Mouse (Mus musculus) kidney, postnatal 10 days (tissue): ENCODE measurements around the gene Adra2b.
A peak's percentile ranks its signal among the peaks of the same experiment; 100 is the strongest.

Experiments used
- DNase-seq: peaks from one replicate; pipeline ENCODE4 v3.0.0; 2021; ENCODE audit warnings: mixed read lengths

Gene Adra2b

DNA sequence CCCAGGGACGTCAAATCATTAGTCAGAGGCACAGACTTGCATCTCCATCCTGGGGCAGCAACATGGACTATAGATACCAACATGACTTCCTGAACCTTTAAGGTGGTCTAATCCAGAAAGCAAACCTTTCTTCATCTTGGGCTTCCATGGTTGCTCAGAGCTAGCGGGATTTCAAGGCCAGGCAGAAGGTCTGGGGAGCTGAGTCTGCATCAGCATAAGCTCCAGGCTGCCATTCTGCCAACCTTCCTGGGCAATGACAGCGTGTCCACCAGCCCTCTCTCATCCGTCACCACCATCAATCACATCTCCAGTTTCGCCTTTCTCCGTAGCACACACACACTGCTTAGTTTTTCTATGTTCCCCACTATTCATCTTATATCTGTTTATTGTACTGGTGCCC is 23.7 kb upstream of the Adra2b start:
- DNase-seq: no peak

DNA sequence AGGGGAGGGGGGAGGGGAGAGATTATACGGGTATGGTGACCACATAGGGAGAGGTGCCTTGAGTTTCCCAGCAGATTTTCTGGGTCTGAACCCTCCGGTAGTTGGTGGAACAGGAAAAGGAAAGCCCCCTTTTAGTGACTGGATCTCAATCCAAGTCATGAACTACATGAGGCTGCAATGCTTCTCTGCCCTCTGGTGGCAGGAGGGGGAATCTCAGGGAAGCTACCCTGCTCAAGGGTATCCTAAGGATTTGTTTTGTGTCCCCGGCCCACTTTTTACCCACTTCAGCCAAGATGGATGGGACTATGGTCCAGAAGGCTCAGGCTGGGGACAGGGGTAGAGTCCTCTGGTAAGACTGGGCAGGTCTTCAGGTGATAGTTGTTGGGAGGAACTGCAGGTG is 21.8 kb upstream of the Adra2b start:
- DNase-seq: peak; percentile 84

DNA sequence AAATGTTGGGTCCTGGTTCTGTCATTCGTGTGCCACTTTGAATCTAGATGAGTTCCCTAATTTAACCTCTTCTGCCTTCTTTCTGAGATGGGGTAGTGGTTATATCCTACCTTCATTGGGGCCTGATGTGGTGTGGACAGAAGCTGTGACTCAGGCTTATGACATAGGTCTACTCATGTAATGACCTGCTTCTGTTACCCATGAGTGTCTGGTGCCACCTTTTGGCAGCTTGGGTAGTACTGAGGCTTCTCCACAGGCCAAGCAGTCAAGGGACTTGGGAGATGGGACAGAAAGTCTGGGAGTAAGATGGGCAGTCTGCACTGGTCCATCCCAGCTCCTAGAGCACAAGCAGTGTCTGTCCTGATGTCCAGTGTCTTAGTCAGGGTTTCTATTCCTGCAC is 16.7 kb upstream of the Adra2b start:
- DNase-seq: peak; percentile 40

DNA sequence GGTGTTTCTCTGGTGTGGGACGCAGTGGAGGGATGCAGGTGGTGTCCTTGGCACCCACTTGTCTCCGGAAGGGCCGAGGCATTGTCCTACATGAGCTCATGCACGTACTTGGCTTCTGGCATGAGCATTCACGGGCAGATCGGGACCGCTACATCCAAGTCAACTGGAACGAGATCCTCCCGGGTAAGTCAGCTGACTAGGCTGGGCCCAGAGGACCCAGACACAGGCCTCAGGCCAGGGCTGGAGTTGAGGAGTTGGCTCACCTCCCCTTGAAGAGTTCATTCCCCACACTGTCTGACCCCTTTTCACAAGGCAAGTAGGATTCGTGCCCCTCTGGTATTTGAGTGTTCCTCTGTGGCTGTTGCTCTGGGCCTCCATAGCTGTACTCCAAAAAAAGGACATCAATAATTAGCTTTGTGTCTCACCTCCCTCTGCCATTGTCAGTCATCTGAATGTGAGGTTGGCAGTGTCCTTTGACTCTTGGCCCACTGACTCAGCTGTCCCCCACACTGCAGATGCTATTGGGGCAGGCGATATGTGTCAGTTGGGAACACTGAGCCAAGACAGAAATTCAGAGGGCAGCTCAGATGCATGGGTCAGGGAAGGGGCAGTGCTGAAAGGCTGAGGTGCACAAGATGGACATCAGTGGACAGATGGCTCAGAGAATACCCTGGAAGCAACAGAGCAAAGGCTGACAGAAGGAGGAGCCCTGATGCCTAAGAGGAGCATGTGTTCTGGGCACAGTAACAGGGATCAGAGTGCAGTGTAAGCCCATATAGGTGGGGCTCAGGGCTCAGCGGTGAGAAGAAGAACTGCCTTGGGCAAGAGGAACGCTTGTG is 15.6 kb upstream of the Adra2b start:
- DNase-seq: no peak

DNA sequence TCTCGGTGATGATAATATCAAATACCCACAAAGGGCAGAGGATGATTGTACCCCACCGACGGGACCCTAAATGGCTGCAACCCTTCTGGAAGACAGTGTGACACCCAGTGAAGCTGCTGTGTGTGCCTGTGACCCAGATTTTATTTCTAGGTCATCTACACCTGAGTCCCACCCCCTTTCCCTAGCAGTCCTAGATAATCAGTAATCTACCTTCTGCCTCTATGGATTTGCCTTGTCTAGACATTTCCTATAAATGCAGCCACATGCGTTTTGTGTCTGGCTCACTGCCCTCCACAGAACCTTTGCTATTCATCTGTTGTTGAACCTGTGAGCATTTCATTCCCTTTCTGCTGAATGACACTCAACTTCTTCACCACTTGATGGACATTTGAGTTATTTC is 9.1 kb upstream of the Adra2b start:
- DNase-seq: no peak

DNA sequence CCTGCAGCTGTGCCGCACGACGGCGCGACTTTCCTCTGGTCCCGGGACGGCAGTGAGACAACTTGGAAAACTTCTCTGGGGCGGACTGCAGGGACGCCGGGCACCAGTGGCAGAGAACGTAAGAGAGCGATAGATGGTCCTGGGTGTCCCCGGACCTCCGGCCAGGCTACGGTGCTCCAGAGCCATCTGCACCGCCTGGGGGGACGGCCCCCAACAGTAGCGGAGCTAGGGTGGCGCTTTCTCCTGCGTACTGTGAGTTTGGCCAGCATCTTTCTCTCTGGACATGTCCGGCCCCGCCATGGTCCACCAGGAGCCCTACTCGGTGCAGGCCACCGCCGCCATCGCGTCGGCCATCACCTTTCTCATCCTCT is 259 bp downstream of the Adra2b start:
- DNase-seq: no peak

DNA sequence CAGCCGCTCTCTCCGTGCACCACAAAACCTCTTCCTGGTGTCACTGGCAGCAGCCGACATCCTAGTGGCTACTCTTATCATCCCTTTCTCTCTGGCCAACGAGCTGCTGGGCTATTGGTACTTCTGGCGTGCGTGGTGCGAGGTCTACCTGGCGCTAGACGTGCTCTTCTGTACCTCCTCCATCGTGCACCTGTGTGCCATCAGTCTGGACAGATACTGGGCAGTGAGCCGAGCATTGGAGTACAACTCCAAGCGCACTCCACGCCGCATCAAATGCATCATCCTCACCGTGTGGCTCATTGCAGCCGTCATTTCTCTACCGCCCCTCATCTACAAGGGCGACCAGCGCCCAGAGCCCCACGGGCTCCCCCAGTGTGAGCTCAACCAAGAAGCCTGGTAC is 688 bp downstream of the Adra2b start:
- peak; percentile 48 for DNase-seq

DNA sequence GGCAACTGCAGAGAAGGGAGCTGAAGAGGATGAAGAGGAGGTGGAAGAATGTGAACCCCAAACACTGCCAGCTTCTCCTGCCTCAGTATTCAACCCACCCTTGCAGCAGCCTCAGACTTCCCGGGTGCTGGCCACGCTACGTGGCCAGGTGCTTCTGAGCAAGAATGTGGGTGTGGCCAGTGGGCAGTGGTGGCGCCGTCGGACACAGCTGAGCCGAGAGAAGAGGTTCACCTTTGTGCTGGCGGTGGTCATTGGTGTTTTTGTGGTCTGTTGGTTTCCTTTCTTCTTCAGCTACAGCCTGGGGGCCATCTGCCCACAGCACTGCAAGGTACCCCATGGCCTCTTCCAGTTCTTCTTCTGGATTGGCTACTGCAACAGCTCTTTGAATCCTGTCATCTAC is 1.4 kb downstream of the Adra2b start:
- peak; percentile 64 for DNase-seq

DNA sequence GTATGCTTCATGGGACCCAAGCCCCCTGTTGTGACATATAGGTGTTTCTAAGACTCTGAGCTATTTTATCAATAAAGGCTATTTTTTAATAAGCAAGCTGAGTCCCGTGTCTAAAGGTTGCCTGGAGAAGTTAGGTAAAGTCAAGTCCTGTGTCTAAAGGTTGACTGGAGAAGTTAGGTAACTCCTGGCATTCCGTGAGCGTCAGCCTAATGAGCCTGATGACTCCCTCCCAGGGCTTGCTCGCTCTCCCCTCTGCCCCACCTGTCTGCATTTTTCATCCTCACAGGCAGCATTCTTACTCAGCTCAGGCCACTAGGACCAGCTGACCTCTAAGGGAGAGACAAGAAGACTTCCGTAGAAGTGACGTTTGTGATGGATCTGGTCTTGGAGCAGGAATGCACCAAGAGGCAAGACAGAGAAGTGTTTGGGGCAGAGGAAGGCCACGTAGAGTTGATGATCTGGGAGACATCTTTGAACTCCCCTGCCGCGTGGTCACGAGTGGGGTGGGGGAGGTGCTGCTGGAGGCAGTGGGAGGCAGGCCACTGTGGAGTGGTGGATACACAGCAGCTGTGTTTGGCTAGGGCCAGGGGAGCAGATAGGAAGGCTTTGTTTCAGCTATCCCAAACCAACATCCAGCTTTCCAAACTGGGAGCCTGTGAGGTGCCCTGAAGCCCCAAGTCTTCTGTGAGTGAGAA is 4.3 kb downstream of the Adra2b start:
- peak; percentile 50 for DNase-seq

DNA sequence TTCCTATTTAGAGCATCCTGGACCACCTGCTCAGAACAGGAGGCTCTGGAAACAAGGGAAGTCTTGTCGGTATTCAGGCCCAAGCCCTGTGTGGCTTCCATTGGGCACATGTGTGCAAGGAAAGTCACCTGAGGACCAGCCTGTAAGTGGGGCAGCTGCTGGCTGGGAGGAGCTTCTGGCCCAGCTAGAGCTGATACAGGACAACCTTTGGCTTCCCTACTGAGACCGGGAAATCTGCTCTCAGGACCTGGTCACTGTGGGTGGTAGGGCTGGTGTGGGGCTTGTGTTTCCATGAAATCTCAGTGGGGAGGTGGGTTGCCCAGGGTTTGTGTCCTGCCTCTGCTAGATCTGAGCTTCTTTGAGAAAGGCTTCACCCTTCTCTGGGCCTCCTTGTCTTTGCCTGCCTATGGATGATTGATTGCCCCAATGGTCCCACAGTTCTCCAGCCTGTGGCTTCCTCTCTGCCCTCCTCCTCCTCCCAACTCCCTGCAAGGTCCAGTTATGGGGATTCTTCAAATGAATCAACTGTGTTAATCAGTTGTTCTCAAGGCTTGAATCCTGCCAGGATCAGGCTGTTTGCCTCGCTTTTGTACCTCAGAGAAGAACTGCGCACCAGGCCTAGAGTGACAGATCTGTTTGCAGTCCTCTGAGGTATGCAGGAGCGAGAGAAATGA is 6.8 kb downstream of the Adra2b start:
- DNase-seq: peak; percentile 43

DNA sequence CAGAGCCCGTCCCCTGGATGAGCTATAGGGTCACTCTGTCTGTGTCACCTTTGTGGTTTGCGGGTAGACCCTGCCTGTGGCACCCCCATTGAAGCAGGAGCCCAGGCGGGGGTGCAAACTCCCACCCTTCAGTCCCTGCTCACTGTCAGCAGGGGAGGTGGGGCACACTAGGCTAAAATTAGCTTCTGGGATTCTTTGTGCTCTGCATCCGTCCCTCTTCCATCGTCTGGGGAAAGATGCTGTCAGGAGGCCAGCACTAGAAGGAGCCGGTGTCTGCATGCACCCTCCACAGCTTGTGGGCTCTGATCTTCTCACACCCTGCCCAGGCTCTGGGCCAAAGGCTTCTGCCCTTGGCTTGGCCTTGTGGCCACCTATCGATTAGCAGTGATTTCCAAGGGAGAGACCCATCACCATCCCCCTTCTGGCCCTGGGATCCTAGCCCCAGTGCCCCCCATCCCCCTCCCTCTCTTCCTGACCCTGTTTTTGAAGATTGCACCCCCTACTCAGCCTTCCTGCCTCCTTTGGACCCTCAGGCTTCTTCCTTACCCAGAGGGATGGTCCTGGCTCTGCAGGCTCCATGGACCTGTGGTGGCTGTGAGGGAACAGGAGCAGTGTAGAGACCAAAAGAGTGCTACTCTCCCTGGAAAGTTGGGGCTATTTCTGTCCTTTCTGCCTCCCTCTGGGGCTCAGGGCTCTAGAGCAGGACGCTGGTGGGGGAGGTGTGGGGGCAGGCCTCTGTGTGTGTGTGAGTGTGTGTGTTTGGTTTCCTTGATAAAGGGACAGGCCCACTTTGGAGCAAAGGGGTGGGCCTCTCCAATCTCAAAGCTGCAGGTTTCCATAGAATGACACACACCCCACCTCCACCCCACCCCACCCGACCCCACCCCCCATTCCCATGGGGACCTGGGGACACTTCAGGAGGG is 7.8 kb downstream of the Adra2b start:
- DNase-seq: no peak

DNA sequence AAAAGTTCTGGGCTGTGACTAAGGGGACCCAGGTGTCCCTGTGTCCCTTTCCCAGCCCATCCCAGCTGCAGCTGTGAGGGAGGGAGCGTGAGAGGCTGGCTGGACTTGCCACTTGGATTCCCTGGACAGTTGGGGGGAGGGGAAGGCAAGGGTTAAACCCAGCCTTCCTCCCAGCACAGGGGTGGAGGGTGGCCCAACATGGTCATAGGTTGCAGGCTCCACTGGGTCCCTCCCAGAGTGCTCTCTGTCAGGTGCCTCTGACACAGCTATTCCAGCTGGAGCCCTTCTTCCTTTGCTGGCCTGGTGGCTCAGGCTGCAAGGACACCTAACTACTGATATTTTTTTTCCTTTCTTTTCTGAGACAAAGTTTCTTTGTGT is 8.5 kb downstream of the Adra2b start:
- DNase-seq: peak; percentile 75

DNA sequence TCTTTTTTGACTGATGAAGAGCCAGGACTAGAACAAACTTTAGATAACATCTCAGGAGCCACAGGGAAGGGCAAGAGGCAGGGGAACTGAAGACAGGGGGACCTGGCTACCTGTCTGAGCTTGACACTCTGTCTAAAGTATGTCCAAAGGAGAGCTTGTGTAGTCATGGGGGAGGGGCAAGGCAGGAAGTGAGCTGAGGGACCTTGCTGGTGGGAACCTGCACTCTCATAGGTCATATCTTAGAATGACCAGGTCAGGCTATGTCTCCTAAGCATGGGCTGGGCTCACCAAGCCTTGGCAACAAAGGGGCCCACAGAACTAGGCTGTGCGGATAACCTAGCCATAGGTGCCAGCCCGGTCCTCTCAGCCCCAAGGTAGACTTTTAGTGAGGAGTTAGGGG is 9.1 kb downstream of the Adra2b start:
- no peak for DNase-seq

DNA sequence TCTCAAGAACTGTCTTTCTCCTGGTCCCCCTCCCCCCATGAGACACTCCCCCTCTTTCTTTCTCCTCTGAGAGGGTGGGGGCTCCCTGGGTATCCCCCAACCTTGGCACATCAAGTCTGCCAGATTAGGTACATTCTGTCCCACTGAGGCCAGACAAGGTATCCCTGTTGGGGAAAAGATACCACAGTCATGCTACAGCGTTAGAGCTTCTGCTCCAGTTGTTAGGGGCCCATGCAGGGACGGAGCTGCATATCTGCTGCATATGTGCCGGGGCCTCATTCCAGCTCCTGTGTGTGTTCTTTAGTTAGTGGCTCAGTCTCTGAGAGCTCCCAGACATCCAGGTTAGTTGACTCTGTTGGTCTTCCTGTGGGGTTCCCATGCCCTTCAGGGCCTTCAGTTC is 11.1 kb downstream of the Adra2b start:
- no peak for DNase-seq

DNA sequence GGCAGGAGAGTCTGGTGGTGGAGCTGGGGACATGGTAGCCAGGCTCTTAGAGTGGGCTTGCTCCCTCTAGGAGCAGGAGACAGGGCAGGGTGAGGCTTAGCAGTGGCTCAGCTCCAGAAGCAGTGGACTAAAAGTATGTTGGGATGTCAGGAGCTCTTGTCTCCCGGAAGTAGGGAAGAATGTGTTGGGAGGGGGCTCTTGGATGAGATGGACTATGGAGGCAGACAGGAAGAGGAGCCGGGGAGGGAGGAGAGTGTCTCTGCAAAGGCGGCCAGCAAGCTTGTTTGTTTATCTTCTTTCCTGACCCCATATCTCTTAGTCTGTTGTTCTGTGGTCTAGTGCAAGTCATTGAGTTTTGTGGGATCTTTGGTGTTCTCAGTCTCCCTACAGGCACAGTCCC is 12.1 kb downstream of the Adra2b start:
- DNase-seq: peak; percentile 64

DNA sequence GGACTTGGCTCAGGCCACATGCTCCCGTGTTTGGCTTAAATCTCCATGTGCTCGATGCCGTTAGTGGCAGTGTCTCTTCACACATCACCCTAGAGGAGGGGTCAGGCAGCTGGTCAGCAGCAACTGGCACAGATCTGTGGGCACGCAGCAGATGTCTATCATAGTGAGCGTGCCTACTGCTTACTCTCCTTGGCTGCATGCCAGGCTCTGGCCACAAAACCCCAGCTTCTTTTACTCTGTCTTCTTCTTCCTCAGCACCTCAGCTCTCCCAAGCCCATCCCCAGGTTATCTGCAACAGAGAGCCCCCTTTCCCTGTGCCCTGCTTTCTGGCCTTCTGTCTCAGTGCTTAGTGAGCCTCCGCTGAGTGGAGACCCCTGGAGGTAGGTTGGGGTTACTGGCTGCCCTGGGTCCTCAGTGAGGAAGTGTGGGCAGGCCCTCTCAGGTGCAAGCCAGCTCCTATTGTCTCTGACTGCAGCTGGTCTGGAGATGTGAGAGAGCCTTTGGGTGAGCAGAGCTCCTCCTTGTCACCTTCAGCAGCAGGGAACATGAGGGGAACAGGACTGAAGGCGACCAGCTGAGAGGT is 12.8 kb downstream of the Adra2b start:
- DNase-seq: no peak

DNA sequence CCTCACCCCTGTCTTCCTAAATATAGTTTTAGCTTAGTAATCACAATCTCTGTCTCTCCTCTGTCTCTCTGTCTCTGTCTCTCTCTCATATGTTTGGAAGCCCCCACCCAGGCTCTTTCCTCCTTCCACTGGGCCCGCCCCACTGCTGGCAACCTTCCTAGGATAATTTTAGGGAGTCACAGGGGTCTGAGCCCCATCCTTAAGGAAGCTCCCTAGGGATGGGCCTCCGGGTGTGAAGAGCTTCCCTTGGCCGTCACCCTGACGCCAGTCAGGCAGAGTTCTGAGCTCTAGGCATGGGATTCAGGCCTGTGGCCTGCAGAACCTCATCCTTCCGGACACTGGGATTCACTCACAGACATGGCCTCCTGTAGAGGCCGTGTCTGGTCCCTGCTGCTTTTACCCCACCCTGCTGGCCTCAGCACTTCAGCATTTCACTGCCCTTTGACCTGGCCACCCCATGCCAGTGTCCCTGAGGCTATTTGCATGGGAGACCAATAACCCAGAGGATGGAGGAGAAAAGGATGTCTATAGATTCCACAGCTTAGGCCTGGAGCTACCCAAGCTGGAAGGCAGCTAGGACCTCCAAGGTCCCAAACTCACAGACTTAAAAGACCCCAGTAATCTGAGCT is 13.5 kb downstream of the Adra2b start:
- peak; percentile 55 for DNase-seq

DNA sequence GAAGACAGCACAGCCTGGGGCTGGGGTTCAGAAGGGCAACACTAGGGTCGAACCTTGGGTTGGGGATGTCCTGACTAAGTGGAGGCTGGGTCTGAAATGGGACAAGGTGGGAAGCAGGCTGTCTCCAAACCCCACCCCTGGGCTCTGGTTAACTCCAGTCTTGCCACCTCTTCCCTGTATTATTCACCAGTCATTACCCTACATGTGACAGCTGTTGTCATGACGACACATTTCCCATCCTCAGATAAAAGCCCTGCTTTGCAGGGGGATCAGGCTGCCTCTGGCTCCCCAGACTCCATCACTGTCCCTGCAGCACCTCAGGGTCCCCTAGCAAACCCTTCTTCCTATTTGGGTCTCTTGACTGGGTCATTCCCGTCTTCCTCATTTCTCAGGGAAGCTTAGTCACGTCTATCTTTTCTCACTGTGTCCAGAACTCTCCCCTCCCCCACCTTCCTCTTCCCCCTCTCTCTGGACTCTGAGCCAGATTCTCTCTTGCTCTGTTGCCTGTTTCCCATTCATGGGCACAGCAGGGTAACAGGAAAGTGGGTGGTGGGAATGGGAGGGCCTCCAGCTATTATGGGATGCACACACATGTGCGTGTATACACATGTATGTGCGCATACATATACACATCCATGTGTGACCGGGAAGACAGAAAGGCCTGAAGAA is 15.1 kb downstream of the Adra2b start:
- no peak for DNase-seq

DNA sequence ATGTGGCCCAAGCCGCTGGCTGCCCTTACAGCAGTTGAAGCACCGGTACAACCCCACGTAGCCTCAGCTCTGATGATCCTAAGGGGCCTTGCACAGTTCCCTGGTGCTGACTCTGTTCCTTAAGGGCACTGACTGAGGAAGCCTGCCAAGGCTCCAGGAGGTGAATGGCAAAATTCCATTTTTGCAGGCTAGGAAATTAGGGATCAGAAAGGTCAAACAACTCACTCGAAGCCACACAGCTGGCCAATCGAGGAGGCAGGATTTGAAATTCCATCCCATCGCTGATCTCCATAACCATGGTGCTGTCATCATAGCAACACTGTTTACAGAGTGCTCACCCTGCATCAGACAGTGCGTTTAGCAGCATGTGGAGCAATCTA is 15.6 kb downstream of the Adra2b start:
- DNase-seq: peak; percentile 75

DNA sequence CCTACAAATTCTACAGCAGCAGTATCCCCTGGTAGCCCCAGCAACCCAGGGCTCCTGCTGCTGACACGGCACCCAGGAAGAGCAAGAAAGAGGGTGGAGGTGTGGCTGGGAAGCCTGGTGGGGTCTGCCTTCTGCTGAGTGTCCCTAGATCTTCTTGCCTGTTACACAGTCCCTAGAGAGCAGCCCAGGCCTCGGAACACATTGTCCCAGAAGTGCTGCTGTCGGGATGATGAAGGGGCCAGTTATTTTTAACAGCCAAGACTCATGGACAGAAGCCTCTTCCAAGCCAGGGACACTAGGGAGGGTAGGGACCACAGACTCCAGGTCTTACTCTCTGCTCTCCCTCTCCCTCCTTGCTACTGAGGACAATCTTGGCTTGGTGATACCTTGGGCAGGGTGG is 16.2 kb downstream of the Adra2b start:
- DNase-seq: no peak

DNA sequence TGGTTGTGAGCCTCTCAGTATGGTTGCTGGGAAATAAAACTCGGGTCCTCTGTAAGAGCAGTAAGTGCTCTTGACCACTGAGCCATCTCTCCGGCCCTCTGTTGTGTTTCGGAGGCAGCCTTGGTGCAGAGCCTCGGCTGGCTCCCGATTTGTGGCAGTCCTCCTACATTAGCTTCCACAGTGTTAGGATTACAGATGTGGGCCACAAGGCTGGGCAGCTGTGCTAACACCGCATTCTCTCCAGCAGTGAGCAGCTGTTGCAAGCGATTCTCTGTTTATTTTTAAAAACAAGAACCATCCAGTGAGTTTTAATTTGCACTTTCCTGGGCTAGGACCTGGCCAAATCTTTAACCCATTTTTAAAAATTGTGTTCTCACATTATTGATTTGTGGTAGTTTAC is 20.9 kb downstream of the Adra2b start:
- DNase-seq: peak; percentile 75

DNA sequence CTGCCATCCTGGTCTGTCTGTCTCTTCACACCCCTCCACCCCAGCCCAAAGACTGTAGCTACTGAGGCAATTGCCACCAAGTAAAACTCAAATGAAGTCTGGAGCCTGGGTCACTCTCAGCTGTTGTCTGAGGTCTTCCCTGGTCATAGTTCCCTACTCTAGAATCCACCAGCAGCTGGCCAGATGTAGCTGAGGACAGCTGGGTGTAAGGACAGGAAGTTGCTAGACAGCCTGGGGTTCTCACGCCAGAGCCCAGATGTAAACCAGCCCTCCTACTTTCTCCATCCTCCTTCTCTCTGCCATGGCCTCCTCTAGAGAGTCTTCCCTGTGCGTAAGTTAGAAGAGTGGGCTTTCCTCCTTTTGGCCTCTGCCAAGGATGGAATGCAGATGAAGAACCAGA is 24.5 kb downstream of the Adra2b start:
- DNase-seq: peak; percentile 66
